Mouse (Mus musculus) midbrain, embryonic 13.5 days (tissue): Measurements from ENCODE around the gene Ralgapa1. TPM values are rescaled to one million over a fixed set of nuclear protein-coding genes. Genes with fewer than 3 reads are reported as not detected.

Experiments used
- ATAC-seq: fragments of 200-750 bp; cut with Nextera tagmentation; 2 replicates; pipeline ENCODE4 v1.8.0; 2017; ENCODE audit warnings: mild to moderate bottlenecking, moderate TSS enrichment, moderate library complexity
- H3K27ac ChIP-seq: fragments of 300-500 bp; sonication (generic); 2 replicates; pipeline ENCODE4 v1.5.1; 2015; ENCODE audit warnings: inconsistent platforms, mild to moderate bottlenecking, moderate library complexity
- H3K27me3 ChIP-seq: fragments of 300-500 bp; sonication (generic); 2 replicates; pipeline ENCODE4 v1.6.1; 2015; ENCODE audit warnings: mild to moderate bottlenecking, inconsistent platforms
- H3K36me3 ChIP-seq: fragments of 300-500 bp; sonication (generic); 2 replicates; pipeline ENCODE4 v1.6.1; 2015; ENCODE audit warnings: mild to moderate bottlenecking, inconsistent platforms
- H3K4me1 ChIP-seq: fragments of 300-500 bp; sonication (generic); replicated peaks from 2 replicates; pipeline ENCODE4 v1.6.1; 2015; ENCODE audit warnings: inconsistent platforms
- H3K4me2 ChIP-seq: fragments of 300-500 bp; sonication (generic); replicated peaks from 2 replicates; pipeline ENCODE4 v1.6.1; 2015; ENCODE audit warnings: moderate library complexity, mild to moderate bottlenecking, inconsistent platforms
- H3K4me3 ChIP-seq: fragments of 300-500 bp; sonication (generic); replicated peaks from 2 replicates; pipeline ENCODE4 v1.5.1; 2015; ENCODE audit warnings: mild to moderate bottlenecking, inconsistent platforms
- H3K9ac ChIP-seq: fragments of 300-500 bp; sonication (generic); replicated peaks from 2 replicates; pipeline ENCODE4 v1.6.1; 2015; ENCODE audit warnings: mild to moderate bottlenecking, inconsistent platforms
- H3K9me3 ChIP-seq: fragments of 300-500 bp; sonication (generic); 2 replicates; pipeline ENCODE4 v1.6.1; 2016; ENCODE audit warnings: mild to moderate bottlenecking, inconsistent platforms
- WGBS: fragments of 180-500 bp; shearing (Covaris S2); methylation state at CpG from one replicate; pipeline ENCODE4 v1.1.7; 2015; 5-methylcytosine and 5-hydroxymethylcytosine counted together
- polyA plus RNA-seq: library from polyadenylated mRNA; unstranded; fragments of >200 nt; fragmentation: Nextera tagmentation; extraction: Ambion mirVana; gene quantifications from 2 replicates; pipeline ENCODE4 v1.2.1, GENCODE M21; 2015

The Ralgapa1 gene
- polyA plus RNA-seq: 21.5 and 21.8 TPM in 2 replicates

DNA sequence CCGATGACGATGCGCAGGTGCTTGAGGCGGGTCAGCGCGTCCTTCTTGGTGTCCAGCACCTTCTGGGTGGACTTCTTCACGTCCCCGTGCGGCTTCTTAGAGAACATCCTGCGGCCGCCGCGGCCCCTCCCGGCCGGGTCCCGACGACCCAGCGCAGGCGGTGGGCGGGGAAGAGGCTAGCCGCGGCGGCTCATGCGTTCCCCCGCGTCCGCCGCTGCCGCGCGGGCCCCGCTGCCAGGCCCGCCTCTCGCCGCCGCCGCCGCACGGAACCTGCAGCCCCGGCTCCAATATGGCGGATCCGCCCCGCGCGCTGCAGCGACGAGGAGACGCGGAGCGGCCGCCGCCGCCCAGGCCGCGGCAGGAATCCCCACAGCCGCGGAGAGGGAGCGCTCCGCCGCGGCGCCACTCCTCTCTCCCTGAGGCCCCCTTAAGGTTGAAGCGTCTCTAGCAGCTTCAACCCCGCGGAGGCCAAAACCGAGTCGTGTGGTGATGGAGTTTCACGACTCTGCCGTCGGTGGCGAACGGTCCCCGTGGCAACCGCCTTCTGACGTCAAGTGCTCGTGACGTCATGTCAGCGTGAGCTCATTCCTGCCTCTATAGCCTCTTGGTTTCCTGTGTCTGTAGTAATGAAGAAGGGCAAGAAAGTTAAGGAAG, at the start of gene Ralgapa1:
Gene Ralgapa1, minus strand, starts transcription at position 507 of the 654 bp plus-strand sequence.
- peaks cover 19% of the 10 kb centered on the region for H3K4me1 ChIP-seq
- peak within 1 kb of the TSS; percentile 95 for H3K27ac ChIP-seq
- peak within 1 kb of the TSS; percentile 81 for H3K4me2 ChIP-seq
- peak within 1 kb of the TSS; percentile 93 for H3K9ac ChIP-seq
- H3K9me3 ChIP-seq: peaks cover 3% of the 10 kb centered on the region; the same call in 1 of the 2 replicates
- peak within 1 kb of the TSS; percentile 92 for H3K4me3 ChIP-seq
- peak; percentile 96 for ATAC-seq
- under 1% methylated on average over 46 of the region's 78 CpGs for WGBS
- no peaks in the 10 kb centered on the region for H3K36me3 ChIP-seq
- no peaks in the 10 kb centered on the region for H3K27me3 ChIP-seq

DNA sequence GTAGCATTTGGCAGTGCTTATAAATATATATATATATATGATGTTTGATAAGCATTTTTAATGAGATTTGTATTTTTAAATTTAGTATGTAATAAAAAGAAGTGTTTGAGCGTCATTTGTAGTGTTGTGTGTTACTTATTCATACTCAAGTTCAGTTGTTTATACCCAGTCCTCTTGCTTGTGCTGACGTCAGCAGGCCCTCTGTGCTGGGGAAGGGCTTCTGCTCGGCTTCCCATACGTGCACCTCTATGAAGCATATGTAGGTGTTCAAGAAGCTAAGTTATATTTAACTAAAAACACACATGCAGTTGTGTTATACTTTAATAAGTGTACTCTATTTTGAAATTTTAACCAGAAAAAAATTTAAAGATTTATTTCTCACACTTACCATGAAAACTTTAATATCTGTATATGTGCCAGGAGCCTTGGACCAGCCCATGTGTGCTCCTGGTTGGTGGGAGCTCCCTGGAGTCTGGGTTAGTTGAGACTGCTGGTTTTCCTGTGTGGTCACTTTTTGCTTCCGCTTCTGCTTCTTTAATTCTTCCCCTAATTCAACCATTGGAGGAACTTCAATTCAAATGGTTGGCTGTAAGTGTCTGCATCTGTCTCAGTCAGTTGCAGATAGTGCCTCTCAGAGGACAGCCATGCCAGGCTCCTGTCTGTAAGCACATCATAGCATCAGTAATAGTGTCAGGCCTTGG, 48.8 kb upstream of the Ralgapa1 start:
- Histone ChIP-seq H3K4me2 (no peak overlapping the region), H3K4me3 (no peak overlapping the region), H3K27ac (no peak overlapping the region), H3K36me3 (peaks cover 56% of the 10 kb centered on the region), H3K9ac (no peak overlapping the region), H3K4me1 (no peaks in the 10 kb centered on the region), H3K27me3 (no peaks in the 10 kb centered on the region), H3K9me3 (peaks cover 4% of the 10 kb centered on the region; the same call in 1 of the 2 replicates)
- 95% methylated on average over 5 of the region's 5 CpGs for whole genome bisulfite sequencing
- no peak for ATAC-seq

DNA sequence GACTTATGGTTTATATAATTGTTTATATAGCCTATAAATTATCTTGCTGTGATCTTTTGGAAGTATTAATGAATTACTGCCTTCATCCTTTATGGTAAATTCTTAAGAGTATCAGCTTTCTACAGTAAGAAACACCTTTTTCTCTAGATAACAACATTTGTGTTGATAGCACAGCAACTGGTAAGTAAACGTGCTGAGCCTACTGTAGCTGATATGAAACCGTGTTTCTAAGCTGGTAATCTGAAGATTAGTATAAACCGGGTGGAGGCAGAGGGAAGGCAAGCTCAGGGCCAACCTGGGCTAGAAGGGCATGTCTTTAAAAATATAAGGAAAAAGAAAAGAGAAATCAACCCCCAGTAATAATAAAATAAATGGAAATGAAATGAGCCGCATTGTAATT, 46.8 kb upstream of the Ralgapa1 start:
- no peak overlapping the region for H3K4me2 ChIP-seq
- H3K4me1 ChIP-seq: no peaks in the 10 kb centered on the region
- 0 out of 2 replicates have a peak, but pooled peaks cover 4% of the 10 kb centered on the region for H3K9me3 ChIP-seq
- H3K27me3 ChIP-seq: no peaks in the 10 kb centered on the region
- H3K27ac ChIP-seq: no peak overlapping the region
- H3K9ac ChIP-seq: no peak overlapping the region
- 96% methylated on average over 4 of the region's 4 CpGs for WGBS
- ATAC-seq: no peak
- no peak overlapping the region for H3K4me3 ChIP-seq
- H3K36me3 ChIP-seq: peaks cover 66% of the 10 kb centered on the region

DNA sequence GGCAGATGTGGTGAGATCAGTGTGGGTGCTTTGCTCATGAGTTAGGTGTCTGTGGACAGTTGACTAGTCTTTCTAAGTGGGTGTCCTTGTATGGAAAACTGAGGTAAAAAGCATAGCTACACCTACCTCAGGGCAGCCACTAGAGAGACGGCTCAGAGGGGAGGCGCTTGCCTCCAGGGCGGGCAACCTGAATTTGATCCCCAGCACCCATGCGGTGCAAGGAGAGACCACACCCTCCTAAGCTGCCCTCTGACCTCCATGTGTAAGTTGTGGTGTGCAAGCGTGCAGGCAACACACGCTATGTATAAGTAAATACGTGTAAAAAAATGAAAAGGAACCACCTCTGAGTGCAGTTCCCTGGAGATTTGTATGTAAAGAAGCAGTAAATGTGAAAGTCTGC, 39.7 kb upstream of the Ralgapa1 start:
- Histone ChIP-seq H3K27ac (no peak overlapping the region), H3K9ac (no peak overlapping the region), H3K4me3 (no peak overlapping the region), H3K4me1 (no peaks in the 10 kb centered on the region), H3K36me3 (peaks cover 70% of the 10 kb centered on the region), H3K9me3 (peaks cover 13% of the 10 kb centered on the region), H3K4me2 (no peak overlapping the region), H3K27me3 (no peaks in the 10 kb centered on the region)
- 94% methylated on average over 7 of the region's 7 CpGs for WGBS
- no peak for ATAC-seq

DNA sequence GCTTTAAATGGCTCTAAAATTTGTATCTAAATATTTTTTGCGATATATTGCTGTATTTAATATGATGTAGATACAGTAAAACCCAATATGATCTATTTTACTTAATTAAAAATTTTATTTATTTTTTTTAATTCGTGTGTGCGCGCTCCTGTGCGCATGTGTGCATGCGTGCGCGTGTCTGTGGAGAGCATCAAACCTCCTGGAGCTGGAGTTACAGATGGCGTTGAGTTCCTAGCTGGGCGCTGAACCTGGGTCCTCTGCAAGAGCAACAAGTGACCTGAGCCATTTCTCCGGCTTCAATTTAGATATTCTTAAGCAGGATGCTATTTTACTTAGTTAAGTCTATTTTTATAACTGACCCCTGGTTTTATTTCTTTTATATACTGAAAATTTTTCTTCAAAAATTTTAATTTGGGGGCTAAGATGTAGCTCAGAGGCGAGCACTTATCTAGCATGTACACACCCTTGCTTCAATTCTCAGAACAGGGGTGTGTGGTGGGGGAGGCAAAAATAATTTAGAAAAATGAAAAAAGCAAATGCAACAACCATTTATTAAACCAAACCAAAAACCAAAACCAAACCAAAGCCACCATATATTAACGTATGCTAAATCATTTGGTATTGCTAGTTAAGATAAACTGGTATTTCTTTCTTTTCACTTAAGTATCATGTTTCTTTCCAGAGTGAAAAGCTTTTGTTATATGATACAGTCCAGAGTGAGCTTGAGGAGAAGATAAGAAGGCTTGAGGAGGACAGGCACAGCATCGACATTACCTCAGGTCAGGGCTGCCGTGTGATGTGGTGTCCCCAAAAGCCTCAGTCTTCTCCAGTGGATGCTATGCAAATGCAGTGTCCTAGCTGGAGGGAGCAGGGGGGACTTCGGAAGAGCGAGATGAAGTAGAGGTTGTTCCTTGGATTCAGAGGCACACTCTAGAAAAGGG, 38.7 kb upstream of the Ralgapa1 start:
- Histone ChIP-seq H3K4me3 (no peak overlapping the region), H3K4me1 (no peaks in the 10 kb centered on the region), H3K9me3 (peaks cover 13% of the 10 kb centered on the region), H3K9ac (no peak overlapping the region), H3K27ac (no peak overlapping the region), H3K27me3 (no peaks in the 10 kb centered on the region), H3K36me3 (peaks cover 74% of the 10 kb centered on the region), H3K4me2 (no peak overlapping the region)
- no peak for ATAC-seq
- WGBS: 96% methylated on average over 17 of the region's 17 CpGs

DNA sequence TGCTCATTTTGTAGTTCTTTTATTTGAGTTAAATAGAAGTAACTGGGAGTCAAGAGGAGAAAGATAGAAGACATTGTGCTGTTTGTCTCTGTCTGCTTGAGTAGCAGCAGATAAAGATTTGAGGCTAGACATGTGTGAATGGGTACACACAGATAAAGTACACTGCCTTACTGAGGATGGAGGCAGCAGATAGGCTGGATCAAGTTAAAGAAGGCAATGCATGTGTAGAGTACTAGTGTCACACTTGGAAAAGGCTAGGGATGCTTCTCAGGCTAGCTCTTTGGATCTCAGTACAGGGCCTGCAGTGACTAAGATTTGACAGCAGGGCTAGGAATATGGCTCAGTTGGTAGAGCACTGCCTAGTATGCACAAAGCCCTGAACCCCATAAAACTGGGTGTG, 29.7 kb upstream of the Ralgapa1 start:
- no peaks in the 10 kb centered on the region for H3K27me3 ChIP-seq
- H3K36me3 ChIP-seq: peaks cover 44% of the 10 kb centered on the region
- H3K4me3 ChIP-seq: no peak overlapping the region
- H3K4me1 ChIP-seq: no peaks in the 10 kb centered on the region
- no peak overlapping the region for H3K27ac ChIP-seq
- no peak for ATAC-seq
- 0 out of 2 replicates have a peak, but pooled peaks cover 3% of the 10 kb centered on the region for H3K9me3 ChIP-seq
- H3K9ac ChIP-seq: no peak overlapping the region
- H3K4me2 ChIP-seq: no peak overlapping the region

DNA sequence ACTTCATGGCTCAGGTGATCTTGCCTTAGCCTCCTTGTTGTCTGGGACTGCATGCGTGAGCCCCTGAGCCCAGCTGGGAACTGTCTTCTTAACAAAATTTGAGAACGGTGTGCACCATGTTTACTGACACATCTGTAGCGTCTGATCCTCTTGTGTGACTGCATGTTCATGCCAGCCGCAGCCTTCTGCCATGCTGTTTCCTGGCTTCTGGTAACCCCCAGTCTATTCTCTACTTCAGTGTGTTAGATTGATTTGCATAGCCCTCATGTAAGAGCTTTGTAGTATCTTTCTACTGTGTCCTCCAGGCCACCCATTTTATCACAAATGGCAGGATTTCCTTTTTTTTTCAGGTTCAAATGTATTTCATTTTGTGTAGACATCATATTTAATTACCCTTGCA, 26.9 kb upstream of the Ralgapa1 start:
- WGBS: 95% methylated on average over 4 of the region's 4 CpGs
- Histone ChIP-seq H3K9ac (no peak overlapping the region), H3K27ac (no peak overlapping the region), H3K4me1 (no peaks in the 10 kb centered on the region), H3K4me2 (no peak overlapping the region), H3K9me3 (0 out of 2 replicates have a peak, but pooled peaks cover 3% of the 10 kb centered on the region), H3K27me3 (no peaks in the 10 kb centered on the region), H3K36me3 (peaks cover 36% of the 10 kb centered on the region), H3K4me3 (no peak overlapping the region)
- no peak for ATAC-seq

DNA sequence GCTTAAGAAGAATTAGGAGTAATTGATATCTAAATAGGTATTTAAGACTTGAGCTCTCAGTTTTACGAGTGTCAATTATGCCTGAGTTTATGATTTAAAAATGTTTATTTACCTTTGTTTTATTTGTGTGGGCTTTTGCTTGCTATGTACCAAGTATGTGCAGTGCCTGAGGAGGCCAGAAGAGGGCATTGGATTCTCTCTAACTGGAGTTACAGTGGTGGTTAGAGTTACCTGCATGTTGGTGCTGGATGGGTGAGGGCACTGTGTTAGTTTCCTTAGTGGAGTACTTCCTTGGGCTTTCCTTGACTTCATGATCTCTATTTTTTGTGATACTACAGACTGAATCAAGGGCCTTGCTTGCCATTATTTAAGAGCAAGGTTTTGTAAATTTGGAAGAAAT, 25.8 kb upstream of the Ralgapa1 start:
- 0 out of 2 replicates have a peak, but pooled peaks cover 3% of the 10 kb centered on the region for H3K9me3 ChIP-seq
- no peaks in the 10 kb centered on the region for H3K4me1 ChIP-seq
- no peak overlapping the region for H3K4me2 ChIP-seq
- 83% methylated on average over 1 of the region's 1 CpGs for WGBS
- no peak for ATAC-seq
- H3K27ac ChIP-seq: no peak overlapping the region
- H3K9ac ChIP-seq: no peak overlapping the region
- H3K4me3 ChIP-seq: no peak overlapping the region
- H3K36me3 ChIP-seq: peaks cover 41% of the 10 kb centered on the region
- no peaks in the 10 kb centered on the region for H3K27me3 ChIP-seq

DNA sequence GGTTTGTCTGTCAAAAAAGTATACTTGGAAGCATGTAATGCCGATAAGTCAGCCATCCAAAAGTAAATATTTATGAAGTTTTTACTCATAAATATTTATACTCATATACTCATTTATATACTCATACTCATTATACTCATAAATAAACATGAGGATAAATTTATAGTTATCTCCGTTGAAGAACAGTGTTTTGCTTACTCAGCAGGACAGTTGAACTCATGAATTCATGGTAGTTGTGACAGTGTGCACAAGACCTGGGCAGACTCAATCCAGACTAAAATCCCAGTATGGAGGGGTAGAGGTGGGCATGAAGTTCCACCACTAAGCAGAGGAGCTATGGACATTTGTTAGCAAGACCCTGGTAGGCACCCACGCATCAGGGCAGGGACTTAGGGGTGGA, 16.5 kb upstream of the Ralgapa1 start:
- Histone ChIP-seq H3K36me3 (peaks cover 10% of the 10 kb centered on the region), H3K9ac (no peak overlapping the region), H3K4me2 (peak overlapping the region; percentile 77), H3K4me3 (peak overlapping the region; percentile 61), H3K27me3 (no peaks in the 10 kb centered on the region), H3K4me1 (peaks cover 15% of the 10 kb centered on the region), H3K27ac (no peak overlapping the region), H3K9me3 (no peaks in the 10 kb centered on the region)
- no peak for ATAC-seq
- WGBS: 66% methylated on average over 3 of the region's 3 CpGs

DNA sequence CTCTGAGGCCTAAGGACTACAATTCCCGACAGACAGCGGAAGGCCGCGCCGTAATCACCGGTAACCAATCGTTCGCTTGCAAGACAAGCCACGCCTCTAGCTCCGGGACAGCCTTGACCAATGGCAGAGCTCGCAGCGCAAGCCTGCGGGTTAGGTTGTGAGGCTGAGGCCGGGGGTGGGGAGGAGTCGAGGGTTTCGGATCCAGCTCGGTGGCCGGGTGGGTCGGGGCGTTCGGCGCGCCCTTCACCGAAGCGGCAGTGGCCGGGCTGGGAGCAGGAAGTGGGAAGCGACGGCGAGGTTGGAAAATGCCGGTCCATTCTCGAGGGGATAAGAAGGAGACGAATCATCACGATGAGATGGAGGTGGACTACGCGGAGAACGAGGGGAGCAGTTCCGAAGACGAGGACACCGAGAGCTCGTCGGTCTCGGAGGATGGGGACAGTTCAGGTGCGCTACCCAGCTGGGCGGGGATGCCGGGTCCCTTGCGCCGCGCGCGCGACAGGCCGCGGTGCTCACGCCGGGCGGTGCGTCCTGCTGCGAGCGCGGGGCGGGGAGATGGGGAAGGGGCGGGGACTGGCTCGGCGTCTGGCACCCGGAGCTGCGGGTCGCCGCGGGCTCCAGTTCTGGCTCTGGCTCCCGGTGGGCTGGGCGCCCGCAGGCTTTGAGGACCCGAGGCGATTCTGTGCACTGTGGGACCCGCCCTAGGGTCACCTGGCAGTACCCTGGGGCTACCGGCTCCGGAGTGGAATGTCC, 15.4 kb upstream of the Ralgapa1 start, which contains the start of gene Brms1l:
Gene Brms1l, plus strand, starts transcription at position 126 of the 753 bp plus-strand sequence.
- H3K9me3 ChIP-seq: no peaks in the 10 kb centered on the region
- WGBS: under 1% methylated on average over 76 of the region's 77 CpGs

DNA sequence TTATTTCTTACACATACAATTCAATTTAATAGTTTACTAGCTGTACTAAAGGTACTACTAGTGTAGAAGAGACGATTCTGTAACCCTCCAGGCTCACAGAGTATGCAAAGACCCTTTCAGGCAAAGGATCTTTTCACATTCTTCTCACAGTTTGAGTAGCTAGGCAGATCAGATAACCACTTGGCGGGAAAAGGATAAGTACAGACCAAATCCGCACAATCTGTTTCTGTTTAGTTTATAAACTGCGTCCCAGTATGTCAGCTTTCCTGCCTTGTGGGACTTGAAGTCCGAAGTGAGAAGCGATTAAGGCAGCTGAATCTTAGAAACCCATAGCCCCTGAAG, 14.9 kb upstream of the Ralgapa1 start:
- no peak for ATAC-seq
- H3K9me3 ChIP-seq: no peaks in the 10 kb centered on the region
- H3K27ac ChIP-seq: peak overlapping the region; percentile 77
- H3K4me2 ChIP-seq: peak overlapping the region; percentile 77
- WGBS: 0% methylated on average over 6 of the region's 6 CpGs
- peaks cover 15% of the 10 kb centered on the region for H3K4me1 ChIP-seq
- H3K36me3 ChIP-seq: no peaks in the 10 kb centered on the region
- H3K9ac ChIP-seq: peak overlapping the region; percentile 48; the same call in 1 of the 2 replicates
- peak overlapping the region; percentile 61 for H3K4me3 ChIP-seq
- no peaks in the 10 kb centered on the region for H3K27me3 ChIP-seq

More for the DNA sequence above, 15.4 kb upstream of the Ralgapa1 start, which contains the start of gene Brms1l:
- Histone ChIP-seq H3K4me1 (peaks cover 15% of the 10 kb centered on the region), H3K4me3 (peak within 1 kb of the TSS; percentile 61), H3K9ac (peak within 1 kb of the TSS; percentile 74), H3K4me2 (peak within 1 kb of the TSS; percentile 77), H3K27ac (peak within 1 kb of the TSS; percentile 90), H3K27me3 (no peaks in the 10 kb centered on the region), H3K36me3 (no peaks in the 10 kb centered on the region)
- ATAC-seq: peak; percentile 99
